10 mouse cellular contexts compared by ENCODE assay signal in genomic region chr12:102395998-102396991, GRCm38 (mm10). TPM values are rescaled to one million over a fixed set of nuclear protein-coding genes. Genes with fewer than 3 reads are reported as not detected.
DNase-seq lines count a peak whose midpoint lies in the region; ATAC-seq lines count a peak whose summit lies in the region.
"Had no signal": no experiment of that assay in that cellular context is flagged by ENCODE, and none has a peak within 500 bp of the region (broad histone marks: within the 10 kb centered on the region; RNA-seq: fewer than 3 reads in every experiment).

No protein-coding gene starts in this region.

- H3K27ac ChIP-seq in forebrain, embryonic 12.5 days = no peak overlapping the region
- H3K27ac ChIP-seq in forebrain, embryonic 13.5 days = no peak overlapping the region
- no peak overlapping the region for H3K27ac ChIP-seq in lung, embryonic 15.5 days
- no peak overlapping the region for H3K27ac ChIP-seq in hindbrain, embryonic 14.5 days
- no peak overlapping the region for H3K27ac ChIP-seq in intestine, embryonic 15.5 days
- H3K27ac ChIP-seq: liver, embryonic 13.5 days had no signal

- no peak for DNase-seq in lung, postnatal 10 days
- peak; percentile 72 for DNase-seq in embryo, embryonic 10 days (ENCODE audit: low spot score)
- no peak for DNase-seq in hindbrain, embryonic 14.5 days (ENCODE audit: low spot score)
- DNase-seq in thymus, adult 18-20 months = no peak
- DNase-seq: liver, embryonic 13.5 days had no signal

- peaks cover 16% of the 10 kb centered on the region for H3K36me3 ChIP-seq in forebrain, embryonic 12.5 days (replicated peaks)
- peaks cover 43% of the 10 kb centered on the region for H3K36me3 ChIP-seq in forebrain, embryonic 13.5 days (ENCODE audit: poor library complexity, severe bottlenecking)
- peaks cover 20% of the 10 kb centered on the region; the same call in 1 of the 2 replicates for H3K36me3 ChIP-seq in lung, embryonic 15.5 days
- peaks cover 50% of the 10 kb centered on the region for H3K36me3 ChIP-seq in hindbrain, embryonic 14.5 days (replicated peaks; ENCODE audit: control insufficient read depth, insufficient read depth)
- no peaks in the 10 kb centered on the region for H3K36me3 ChIP-seq in intestine, embryonic 15.5 days

- peak; percentile 41; the same call in 1 of the 2 replicates for ATAC-seq in forebrain, embryonic 12.5 days (ENCODE audit: low FRiP score)
- ATAC-seq in forebrain, embryonic 13.5 days = no peak
- peak; percentile 49; the same call in 1 of the 2 replicates for ATAC-seq in lung, embryonic 15.5 days (ENCODE audit: borderline replicate concordance, extremely low read depth, low FRiP score, low TSS enrichment)
- ATAC-seq in hindbrain, embryonic 14.5 days (ENCODE audit: low FRiP score) = peak; percentile 24; the same call in 1 of the 2 replicates
- no peak for ATAC-seq in intestine, embryonic 15.5 days

- peaks cover 10% of the 10 kb centered on the region; the same call in 1 of the 2 replicates for H3K4me1 ChIP-seq in forebrain, embryonic 12.5 days
- H3K4me1 ChIP-seq in forebrain, embryonic 13.5 days = no peaks in the 10 kb centered on the region; the same call in 1 of the 2 replicates
- H3K4me1 ChIP-seq in lung, embryonic 15.5 days = 0 out of 2 replicates have a peak, but pooled peaks cover 4% of the 10 kb centered on the region
- H3K4me1 ChIP-seq in hindbrain, embryonic 14.5 days (replicated peaks; ENCODE audit: control insufficient read depth, insufficient read depth, low read length) = peaks cover 9% of the 10 kb centered on the region; the same call in 1 of the 2 replicates
- no peaks in the 10 kb centered on the region for H3K4me1 ChIP-seq in intestine, embryonic 15.5 days (replicated peaks)
- H3K4me1 ChIP-seq: embryonic facial prominence, embryonic 12.5 days; liver, embryonic 13.5 days had no signal

- no peak overlapping the region for H3K9ac ChIP-seq in forebrain, embryonic 12.5 days
- no peak overlapping the region for H3K9ac ChIP-seq in forebrain, embryonic 13.5 days
- H3K9ac ChIP-seq in lung, embryonic 15.5 days = no peak overlapping the region
- H3K9ac ChIP-seq in hindbrain, embryonic 14.5 days = no peak overlapping the region
- H3K9ac ChIP-seq in intestine, embryonic 15.5 days = no peak overlapping the region
- H3K9ac ChIP-seq: embryonic facial prominence, embryonic 12.5 days; liver, embryonic 13.5 days had no signal

- no peaks in the 10 kb centered on the region for H3K9me3 ChIP-seq in forebrain, embryonic 12.5 days
- no peaks in the 10 kb centered on the region for H3K9me3 ChIP-seq in forebrain, embryonic 13.5 days (replicated peaks)
- H3K9me3 ChIP-seq in lung, embryonic 15.5 days = no peaks in the 10 kb centered on the region
- no peaks in the 10 kb centered on the region for H3K9me3 ChIP-seq in hindbrain, embryonic 14.5 days (ENCODE audit: control insufficient read depth, low read length)
- H3K9me3 ChIP-seq in intestine, embryonic 15.5 days = no peaks in the 10 kb centered on the region
- H3K9me3 ChIP-seq: embryonic facial prominence, embryonic 12.5 days; liver, embryonic 13.5 days had no signal

- WGBS in forebrain, embryonic 12.5 days = 46% methylated on average over 19 of the region's 19 CpGs
- 43% methylated on average over 19 of the region's 19 CpGs for WGBS in forebrain, embryonic 13.5 days
- WGBS in lung, embryonic 15.5 days = 41% methylated on average over 19 of the region's 19 CpGs
- WGBS in hindbrain, embryonic 14.5 days = 16% methylated on average over 19 of the region's 19 CpGs
- WGBS in intestine, embryonic 15.5 days = 57% methylated on average over 19 of the region's 19 CpGs

- no peaks in the 10 kb centered on the region for H3K27me3 ChIP-seq in forebrain, embryonic 12.5 days
- H3K27me3 ChIP-seq in forebrain, embryonic 13.5 days = no peaks in the 10 kb centered on the region
- no peaks in the 10 kb centered on the region for H3K27me3 ChIP-seq in lung, embryonic 15.5 days
- H3K27me3 ChIP-seq in hindbrain, embryonic 14.5 days (ENCODE audit: control insufficient read depth, insufficient read depth, low read length) = no peaks in the 10 kb centered on the region; the same call in 1 of the 2 replicates
- H3K27me3 ChIP-seq in intestine, embryonic 15.5 days (replicated peaks) = no peaks in the 10 kb centered on the region
- H3K27me3 ChIP-seq: embryonic facial prominence, embryonic 12.5 days; liver, embryonic 13.5 days had no signal

- H3K4me2 ChIP-seq in forebrain, embryonic 12.5 days = no peak overlapping the region
- no peak overlapping the region for H3K4me2 ChIP-seq in forebrain, embryonic 13.5 days
- H3K4me2 ChIP-seq in lung, embryonic 15.5 days = no peak overlapping the region
- H3K4me2 ChIP-seq in hindbrain, embryonic 14.5 days (replicated peaks) = no peak overlapping the region
- H3K4me2 ChIP-seq in intestine, embryonic 15.5 days (replicated peaks) = no peak overlapping the region
- H3K4me2 ChIP-seq: embryonic facial prominence, embryonic 12.5 days; liver, embryonic 13.5 days had no signal

- H3K4me3 ChIP-seq in forebrain, embryonic 12.5 days (replicated peaks) = no peak overlapping the region
- H3K4me3 ChIP-seq in forebrain, embryonic 13.5 days = no peak overlapping the region
- H3K4me3 ChIP-seq in lung, embryonic 15.5 days = no peak overlapping the region
- no peak overlapping the region for H3K4me3 ChIP-seq in hindbrain, embryonic 14.5 days (replicated peaks; ENCODE audit: low read length)
- H3K4me3 ChIP-seq in intestine, embryonic 15.5 days (replicated peaks) = no peak overlapping the region
- H3K4me3 ChIP-seq: embryonic facial prominence, embryonic 12.5 days; liver, embryonic 13.5 days had no signal

RNA-seq across cellular contexts. Expression of gene Lgmn, which starts 43.3 kb away (rescaled TPM):
- polyA plus RNA-seq in forebrain, embryonic 12.5 days (2016; fragmentation: Nextera tagmentation; extraction: Ambion mirVana) = 47.1 and 47.5 TPM in 2 replicates
- 47.9 and 48.4 TPM in 2 replicates for polyA plus RNA-seq in forebrain, embryonic 13.5 days (2015; fragmentation: Nextera tagmentation; extraction: Ambion mirVana)
- 115 and 127 TPM in 2 replicates for polyA plus RNA-seq in lung, embryonic 15.5 days (2015; fragmentation: Nextera tagmentation; extraction: Ambion mirVana)
- 112 and 118 TPM in 2 replicates for polyA plus RNA-seq in hindbrain, embryonic 14.5 days (2014; fragmentation: Nextera tagmentation; extraction: Ambion mirVana)
- polyA plus RNA-seq in intestine, embryonic 15.5 days (2015; fragmentation: Nextera tagmentation; extraction: Ambion mirVana) = 81.0 and 84.1 TPM in 2 replicates

Comparison
In these comparisons a context has a peak if more than half of its experiments do, and no peak if none do; other contexts are left out.
1. ATAC-seq: peak in forebrain, embryonic 12.5 days (single experiment), lung, embryonic 15.5 days (single experiment) and hindbrain, embryonic 14.5 days (single experiment); none in forebrain, embryonic 13.5 days (single experiment) and intestine, embryonic 15.5 days (single experiment).